Mouse (Mus musculus) layer of hippocampus, postnatal 25 days (tissue): Measurements from ENCODE around the gene Huwe1. TPM values are rescaled to one million over a fixed set of nuclear protein-coding genes. Genes with fewer than 3 reads are reported as not detected.

Experiments used
- DNase-seq, 2 experiments: peaks; one replicate each; pipeline ENCODE4 v3.0.0; 2022; ENCODE audit warnings: mixed read lengths in 2 of 2, low spot score in 1 of 2; ENCODE audit errors: extremely low spot score in 1 of 2
- total RNA-seq, 2 experiments: library from RNA; stranded (reverse); gene quantifications; 2 replicates each; pipeline ENCODE4 v1.2.3; 2021

The Huwe1 gene
- 100 to 1,000 TPM; 236 to 293 TPM for total RNA-seq

GRCm38 (mm10) chrX:151800701-151801511 lies at the start of gene Huwe1:
Gene Huwe1, plus strand, starts transcription at chrX:151800807.
- peak; percentile 36 to 48 for DNase-seq

GRCm38 (mm10) chrX:151780348-151780747 lies 20.3 kb upstream of the Huwe1 start:
- no peak for DNase-seq

- no peak for DNase-seq
These were observed 17.7 kb upstream of the Huwe1 start for GRCm38 (mm10) chrX:151782939-151783338.

GRCm38 (mm10) chrX:151792766-151793165 lies 7.8 kb upstream of the Huwe1 start:
- DNase-seq, result no peak

GRCm38 (mm10) chrX:151797970-151798369 lies 2.6 kb upstream of the Huwe1 start:
- DNase-seq, result no peak

GRCm38 (mm10) chrX:151802328-151802955 lies 1.8 kb downstream of the Huwe1 start:
- DNase-seq, result no peak

GRCm38 (mm10) chrX:151802956-151803776 lies 2.6 kb downstream of the Huwe1 start:
- peak; percentile 69 to 79 for DNase-seq

- peak in 1 of 2 experiments; percentile 37 for DNase-seq
These were observed 3.1 kb downstream of the Huwe1 start for GRCm38 (mm10) chrX:151803777-151804101.

- DNase-seq, result no peak
These were observed 3.8 kb downstream of the Huwe1 start for GRCm38 (mm10) chrX:151804388-151804787.

GRCm38 (mm10) chrX:151811481-151811880 lies 10.9 kb downstream of the Huwe1 start:
- DNase-seq, result no peak

GRCm38 (mm10) chrX:151813656-151814055 lies 13.0 kb downstream of the Huwe1 start:
- DNase-seq, result no peak

- DNase-seq, result no peak
These were observed 17.1 kb downstream of the Huwe1 start for GRCm38 (mm10) chrX:151817712-151818111.

GRCm38 (mm10) chrX:151828971-151829370 lies 28.4 kb downstream of the Huwe1 start:
- DNase-seq, result no peak

- no peak for DNase-seq
These were observed 30.7 kb downstream of the Huwe1 start for GRCm38 (mm10) chrX:151831260-151831659.

- DNase-seq, result no peak
These were observed 32.4 kb downstream of the Huwe1 start for GRCm38 (mm10) chrX:151832982-151833381.

- no peak for DNase-seq
These were observed 58.8 kb downstream of the Huwe1 start for GRCm38 (mm10) chrX:151859436-151859835.

GRCm38 (mm10) chrX:151910692-151911091 lies 110.1 kb downstream of the Huwe1 start:
- no peak for DNase-seq

GRCm38 (mm10) chrX:151912267-151912666 lies 111.7 kb downstream of the Huwe1 start:
- no peak for DNase-seq

GRCm38 (mm10) chrX:151929390-151929789 lies 128.8 kb downstream of the Huwe1 start:
- no peak for DNase-seq

GRCm38 (mm10) chrX:151938852-151939251 lies 138.2 kb downstream of the Huwe1 start:
- DNase-seq, result no peak

GRCm38 (mm10) chrX:151946986-151947385 lies 146.4 kb downstream of the Huwe1 start:
- no peak for DNase-seq
